Mouse (Mus musculus): ENCODE results near the gene Mindy4. TPM values are rescaled to one million over a fixed set of nuclear protein-coding genes. Genes with fewer than 3 reads are reported as not detected.

Gene Mindy4
- total and polyA plus RNA-seq, 3 experiments = 0.23 to 1.6 TPM; not detected in 1

DNA sequence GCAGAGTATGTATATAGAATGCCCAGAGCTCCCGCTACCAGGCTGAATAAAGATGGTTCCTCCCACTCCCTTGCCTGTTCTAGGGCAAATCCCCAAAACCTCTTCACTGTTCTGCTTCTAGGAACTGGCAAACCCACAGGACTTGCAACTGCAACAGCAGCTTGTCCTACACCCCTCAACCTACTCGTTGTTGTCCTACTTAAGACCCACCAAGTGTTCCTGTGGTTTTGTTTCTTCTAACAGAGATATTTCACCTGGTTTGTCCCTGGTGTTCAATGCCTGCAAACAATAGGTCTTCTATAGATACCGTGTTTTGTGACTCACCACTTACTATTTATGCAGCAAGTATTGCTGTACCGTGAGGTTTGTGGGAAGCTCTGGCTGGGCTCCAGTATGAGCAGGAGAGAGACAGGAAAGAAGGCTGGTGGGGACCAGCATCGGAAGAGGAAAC, 41.8 kb upstream of the Mindy4 start:
- H3K4me3 ChIP-seq (ENCODE audit: control insufficient read depth in 1 of 2, insufficient read depth in 1 of 2, low read depth in 2 of 2, low read length in 2 of 2) = no peak overlapping the region
- no peaks in the 10 kb centered on the region for H3K79me2 ChIP-seq (ENCODE audit: control insufficient read depth, insufficient read depth, low read length, poor library complexity)
- no peak for DNase-seq (ENCODE audit: low read depth, low spot score)
- no peak overlapping the region for H3K9ac ChIP-seq (ENCODE audit: control insufficient read depth, low read depth, low read length, poor library complexity, severe bottlenecking)
- TF ChIP-seq MXI1 (IDR thresholded peaks at IDR 0.05; ENCODE audit: low read depth, low read length) (no peak), RAD21 (IDR thresholded peaks at IDR 0.05; ENCODE audit: low read depth, low read length) (no peak), ELF1 (IDR thresholded peaks at IDR 0.05; ENCODE audit: low read depth, low read length) (no peak)
- no peak overlapping the region for H3K27ac ChIP-seq (ENCODE audit: control insufficient read depth, low read depth, low read length)
- no peaks in the 10 kb centered on the region for H3K9me3 ChIP-seq (replicated peaks; ENCODE audit: insufficient read depth, low read length)
- H3K27me3 ChIP-seq (ENCODE audit: control insufficient read depth in 1 of 2, insufficient read depth in 2 of 2, low read length in 2 of 2) = peaks cover 0 to 2% of the 10 kb centered on the region in 2 experiments; a peak in 1 of 4 replicates
- no peaks in the 10 kb centered on the region for H3K36me3 ChIP-seq (ENCODE audit: control insufficient read depth in 1 of 2, insufficient read depth in 2 of 2, low read length in 2 of 2)
- no peaks in the 10 kb centered on the region for H3K4me1 ChIP-seq (ENCODE audit: control insufficient read depth in 1 of 2, insufficient read depth in 2 of 2, low read length in 2 of 2)

DNA sequence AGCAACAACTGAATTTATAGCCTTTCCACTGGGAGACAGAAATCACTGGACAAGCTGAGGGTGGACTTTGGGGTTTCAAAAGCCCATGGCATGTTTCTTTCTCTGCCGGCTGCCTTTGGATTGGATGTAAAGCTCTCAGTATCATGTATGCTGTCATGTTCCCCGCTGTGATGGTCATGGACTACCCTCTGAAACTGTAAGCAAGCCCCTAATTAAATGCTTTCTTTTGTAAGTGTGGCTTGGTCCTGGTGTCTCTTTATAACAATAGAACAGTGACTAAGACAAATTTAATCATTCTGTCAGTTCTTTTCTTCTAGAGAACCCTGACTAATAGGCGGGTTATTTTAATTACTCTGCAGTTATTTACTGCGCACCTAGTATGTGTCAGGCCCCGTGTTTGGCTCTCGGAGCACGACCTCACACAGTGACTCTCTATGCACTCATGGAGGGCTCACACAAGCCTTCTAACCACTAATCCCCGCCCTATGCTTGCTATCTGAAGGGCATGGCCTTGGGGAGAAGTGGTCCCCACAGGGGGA, 40.1 kb upstream of the Mindy4 start:
- no peaks in the 10 kb centered on the region for H3K79me2 ChIP-seq (ENCODE audit: control insufficient read depth, insufficient read depth, low read length, poor library complexity)
- no peak for DNase-seq (ENCODE audit: low read depth, low spot score)
- no peak overlapping the region for H3K27ac ChIP-seq (ENCODE audit: control insufficient read depth, low read depth, low read length)
- no peaks in the 10 kb centered on the region for H3K9me3 ChIP-seq (replicated peaks; ENCODE audit: insufficient read depth, low read length)
- no peaks in the 10 kb centered on the region; a peak in 1 of 4 replicates for H3K4me1 ChIP-seq (ENCODE audit: control insufficient read depth in 1 of 2, insufficient read depth in 2 of 2, low read length in 2 of 2)
- H3K27me3 ChIP-seq (ENCODE audit: control insufficient read depth in 1 of 2, insufficient read depth in 2 of 2, low read length in 2 of 2) = peaks cover 0 to 2% of the 10 kb centered on the region in 2 experiments; a peak in 1 of 4 replicates
- no peak overlapping the region for H3K4me3 ChIP-seq (ENCODE audit: control insufficient read depth in 1 of 2, insufficient read depth in 1 of 2, low read depth in 2 of 2, low read length in 2 of 2)
- TF ChIP-seq MYC (IDR thresholded peaks at IDR 0.05; ENCODE audit: low read depth, low read length) = no peak
- TF ChIP-seq ZKSCAN1 (IDR thresholded peaks at IDR 0.05; ENCODE audit: low read depth, low read length) = no peak
- TF ChIP-seq SMC3 (IDR thresholded peaks at IDR 0.05; ENCODE audit: low read depth, low read length) = no peak
- TF ChIP-seq CHD2 (IDR thresholded peaks at IDR 0.05; ENCODE audit: low read length) = no peak
- no peak for TF ChIP-seq SIN3A (IDR thresholded peaks at IDR 0.05; ENCODE audit: low read length)
- no peak for TF ChIP-seq ZC3H11A (IDR thresholded peaks at IDR 0.05; ENCODE audit: low read depth, low read length)
- no peak for TF ChIP-seq MXI1 (IDR thresholded peaks at IDR 0.05; ENCODE audit: low read depth, low read length)
- no peak for TF ChIP-seq TBP (IDR thresholded peaks at IDR 0.05; ENCODE audit: low read depth, low read length)
- TF ChIP-seq MAFK (IDR thresholded peaks at IDR 0.05; ENCODE audit: borderline replicate concordance, low read depth, low read length) = no peak
- no peak for TF ChIP-seq CTCF (IDR thresholded peaks at IDR 0.05 in 2 of 3, conservative IDR thresholded peaks at IDR 0.05 in 1 of 3; ENCODE audit: control insufficient read depth in 1 of 3, insufficient read depth in 1 of 3, low read depth in 2 of 3, low read length in 3 of 3, poor library complexity in 1 of 3, severe bottlenecking in 1 of 3)
- TF ChIP-seq MYB (IDR thresholded peaks at IDR 0.05; ENCODE audit: low read depth, low read length) = no peak
- no peak for TF ChIP-seq POLR2AphosphoS5 (IDR thresholded peaks at IDR 0.05; ENCODE audit: borderline replicate concordance, low read depth, low read length)
- TF ChIP-seq HCFC1 (IDR thresholded peaks at IDR 0.05; ENCODE audit: low read depth, low read length) = no peak
- TF ChIP-seq POLR2A (IDR thresholded peaks at IDR 0.05; ENCODE audit: control insufficient read depth in 1 of 2, insufficient read depth in 1 of 2, low read depth in 1 of 2, low read length in 2 of 2, poor library complexity in 1 of 2) = no peak
- no peak for TF ChIP-seq USF1 (IDR thresholded peaks at IDR 0.05; ENCODE audit: low read depth, low read length)
- no peak for TF ChIP-seq JUND (IDR thresholded peaks at IDR 0.05; ENCODE audit: low read depth, low read length)
- no peak for TF ChIP-seq MAZ (IDR thresholded peaks at IDR 0.05; ENCODE audit: low read depth, low read length)
- TF ChIP-seq MAX (IDR thresholded peaks at IDR 0.05; ENCODE audit: low read length) = no peak
- no peak for TF ChIP-seq POLR2AphosphoS2 (IDR thresholded peaks at IDR 0.05; ENCODE audit: low read length)
- no peaks in the 10 kb centered on the region; a peak in 1 of 4 replicates for H3K36me3 ChIP-seq (ENCODE audit: control insufficient read depth in 1 of 2, insufficient read depth in 2 of 2, low read length in 2 of 2)
- no peak overlapping the region for H3K9ac ChIP-seq (ENCODE audit: control insufficient read depth, low read depth, low read length, poor library complexity, severe bottlenecking)

Data from MEL (cell line).